Mouse (Mus musculus): Measurements from ENCODE around the gene Kdm6b. TPM values are rescaled to one million over a fixed set of nuclear protein-coding genes. Genes with fewer than 3 reads are reported as not detected.

Gene Kdm6b
- polyA plus RNA-seq, 1 experiment from 2014 or later, result 51.6 TPM

GRCm38 (mm10) chr11:69410045-69410309 is 3.5 kb downstream of the Kdm6b start:
- H3K27me3 ChIP-seq, result no peaks in the 10 kb centered on the region
- no peaks in the 10 kb centered on the region for H3K9me3 ChIP-seq (replicated peaks)
- peak overlapping the region; percentile 95 for H3K9ac ChIP-seq
- peaks cover 39% of the 10 kb centered on the region for H3K36me3 ChIP-seq
- H3K4me1 ChIP-seq, result peaks cover 55% of the 10 kb centered on the region
- peak overlapping the region; percentile 63 for H3K4me3 ChIP-seq
- H3K27ac ChIP-seq, result peak overlapping the region; percentile 99
- WGBS, result 0% methylated on average over 18 of the region's 18 CpGs
- peak overlapping the region; percentile 99 for H3K4me2 ChIP-seq (replicated peaks)
- ATAC-seq (ENCODE audit: low FRiP score), result no peak

- peak overlapping the region; percentile 63 for H3K4me3 ChIP-seq
- peak overlapping the region; percentile 99 for H3K27ac ChIP-seq
- H3K27me3 ChIP-seq, result no peaks in the 10 kb centered on the region
- H3K9ac ChIP-seq, result peak overlapping the region; percentile 95
- no peaks in the 10 kb centered on the region for H3K9me3 ChIP-seq (replicated peaks)
- H3K36me3 ChIP-seq, result peaks cover 43% of the 10 kb centered on the region
- H3K4me2 ChIP-seq (replicated peaks), result peak overlapping the region; percentile 99
- peak; percentile 32 for ATAC-seq (ENCODE audit: low FRiP score)
- under 1% methylated on average over 36 of the region's 46 CpGs for WGBS
- H3K4me1 ChIP-seq, result peaks cover 50% of the 10 kb centered on the region
These were observed 4.0 kb downstream of the Kdm6b start for GRCm38 (mm10) chr11:69409378-69410044.

- peaks cover 43% of the 10 kb centered on the region for H3K4me1 ChIP-seq
- under 1% methylated on average over 33 of the region's 33 CpGs for WGBS
- H3K36me3 ChIP-seq, result peaks cover 51% of the 10 kb centered on the region
These were observed 4.7 kb downstream of the Kdm6b start for GRCm38 (mm10) chr11:69408541-69409377.

GRCm38 (mm10) chr11:69407724-69408004 is 5.8 kb downstream of the Kdm6b start:
- Histone ChIP-seq H3K9me3 (replicated peaks) (no peaks in the 10 kb centered on the region), H3K36me3 (peaks cover 57% of the 10 kb centered on the region), H3K27ac (no peak overlapping the region), H3K27me3 (no peaks in the 10 kb centered on the region), H3K9ac (no peak overlapping the region), H3K4me3 (no peak overlapping the region), H3K4me2 (replicated peaks) (no peak overlapping the region), H3K4me1 (peaks cover 32% of the 10 kb centered on the region)
- no peak for ATAC-seq (ENCODE audit: low FRiP score)
- 87% methylated on average over 4 of the region's 4 CpGs for WGBS

More at GRCm38 (mm10) chr11:69408541-69409377, 4.7 kb downstream of the Kdm6b start:
- Histone ChIP-seq H3K27ac (peak overlapping the region; percentile 99), H3K4me2 (replicated peaks) (peak overlapping the region; percentile 99), H3K4me3 (peak overlapping the region; percentile 63), H3K9me3 (replicated peaks) (no peaks in the 10 kb centered on the region), H3K9ac (peak overlapping the region; percentile 95), H3K27me3 (no peaks in the 10 kb centered on the region)
- ATAC-seq (ENCODE audit: low FRiP score), result peak; percentile 64

- Histone ChIP-seq H3K36me3 (peaks cover 59% of the 10 kb centered on the region), H3K27ac (no peak overlapping the region), H3K9ac (no peak overlapping the region), H3K9me3 (replicated peaks) (no peaks in the 10 kb centered on the region), H3K4me1 (peaks cover 26% of the 10 kb centered on the region), H3K4me2 (replicated peaks) (no peak overlapping the region), H3K27me3 (no peaks in the 10 kb centered on the region), H3K4me3 (no peak overlapping the region)
- no peak for ATAC-seq (ENCODE audit: low FRiP score)
- 91% methylated on average over 16 of the region's 16 CpGs for WGBS
These were observed 6.4 kb downstream of the Kdm6b start for GRCm38 (mm10) chr11:69406867-69407723.

- H3K9me3 ChIP-seq (replicated peaks), result no peaks in the 10 kb centered on the region
- 90% methylated on average over 19 of the region's 19 CpGs for WGBS
- H3K27ac ChIP-seq, result no peak overlapping the region
- H3K4me2 ChIP-seq (replicated peaks), result no peak overlapping the region
- H3K4me3 ChIP-seq, result no peak overlapping the region
- peaks cover 67% of the 10 kb centered on the region for H3K36me3 ChIP-seq
- no peaks in the 10 kb centered on the region for H3K27me3 ChIP-seq
- H3K9ac ChIP-seq, result no peak overlapping the region
- ATAC-seq (ENCODE audit: low FRiP score), result no peak
- H3K4me1 ChIP-seq, result peaks cover 22% of the 10 kb centered on the region
These were observed 7.2 kb downstream of the Kdm6b start for GRCm38 (mm10) chr11:69406282-69406681.

GRCm38 (mm10) chr11:69405397-69406200 is 7.9 kb downstream of the Kdm6b start:
- H3K27ac ChIP-seq, result no peak overlapping the region
- no peak for ATAC-seq (ENCODE audit: low FRiP score)

GRCm38 (mm10) chr11:69404595-69405396 is 8.7 kb downstream of the Kdm6b start:
- H3K27ac ChIP-seq, result no peak overlapping the region
- H3K36me3 ChIP-seq, result peaks cover 82% of the 10 kb centered on the region
- no peak overlapping the region for H3K4me2 ChIP-seq (replicated peaks)
- 94% methylated on average over 21 of the region's 24 CpGs for WGBS
- no peak for ATAC-seq (ENCODE audit: low FRiP score)
- peaks cover 13% of the 10 kb centered on the region for H3K27me3 ChIP-seq
- H3K4me1 ChIP-seq, result peaks cover 26% of the 10 kb centered on the region
- H3K9ac ChIP-seq, result no peak overlapping the region
- H3K9me3 ChIP-seq (replicated peaks), result no peaks in the 10 kb centered on the region
- no peak overlapping the region for H3K4me3 ChIP-seq

More at GRCm38 (mm10) chr11:69405397-69406200, 7.9 kb downstream of the Kdm6b start:
- H3K9ac ChIP-seq, result no peak overlapping the region
- H3K4me3 ChIP-seq, result no peak overlapping the region
- no peak overlapping the region for H3K4me2 ChIP-seq (replicated peaks)
- peaks cover 74% of the 10 kb centered on the region for H3K36me3 ChIP-seq
- H3K27me3 ChIP-seq, result peaks cover 5% of the 10 kb centered on the region
- H3K4me1 ChIP-seq, result peaks cover 22% of the 10 kb centered on the region
- WGBS, result 93% methylated on average over 24 of the region's 24 CpGs
- H3K9me3 ChIP-seq (replicated peaks), result no peaks in the 10 kb centered on the region

- Histone ChIP-seq H3K9ac (no peak overlapping the region), H3K27ac (no peak overlapping the region), H3K27me3 (peaks cover 15% of the 10 kb centered on the region), H3K4me3 (no peak overlapping the region), H3K4me1 (peaks cover 25% of the 10 kb centered on the region), H3K4me2 (replicated peaks) (no peak overlapping the region), H3K36me3 (peaks cover 87% of the 10 kb centered on the region), H3K9me3 (replicated peaks) (no peaks in the 10 kb centered on the region)
- WGBS, result 94% methylated on average over 34 of the region's 38 CpGs
- ATAC-seq (ENCODE audit: low FRiP score), result no peak
These were observed 9.5 kb downstream of the Kdm6b start for GRCm38 (mm10) chr11:69403691-69404594.

- H3K27ac ChIP-seq, result no peak overlapping the region
- ATAC-seq (ENCODE audit: low FRiP score), result no peak
- no peaks in the 10 kb centered on the region for H3K9me3 ChIP-seq (replicated peaks)
- no peak overlapping the region for H3K4me3 ChIP-seq
- H3K27me3 ChIP-seq, result peaks cover 26% of the 10 kb centered on the region
- peaks cover 78% of the 10 kb centered on the region for H3K36me3 ChIP-seq
- H3K9ac ChIP-seq, result no peak overlapping the region; the same call in 1 of the 2 replicates
- peaks cover 25% of the 10 kb centered on the region for H3K4me1 ChIP-seq
- WGBS, result 86% methylated on average over 12 of the region's 12 CpGs
- no peak overlapping the region for H3K4me2 ChIP-seq (replicated peaks)
These were observed 11.5 kb downstream of the Kdm6b start for GRCm38 (mm10) chr11:69401987-69402386.

All from hindbrain, embryonic 12.5 days (tissue).